Mouse (Mus musculus) intestine, postnatal 0 days (tissue): Measurements from ENCODE around the gene Bcas2. TPM values are rescaled to one million over a fixed set of nuclear protein-coding genes. Genes with fewer than 3 reads are reported as not detected.
"Not testable (repeated sequence)": the region's sequence is repeated elsewhere in the genome, so short reads cannot be mapped to it uniquely, and the experiment has no call there.

Source experiments
- ATAC-seq: fragments of 200-750 bp; cut with Nextera tagmentation; 2 replicates; pipeline ENCODE4 v1.8.0; 2017; ENCODE audit warnings: mild to moderate bottlenecking, moderate TSS enrichment, moderate library complexity
- H3K27ac ChIP-seq: fragments of 300-500 bp; sonication (generic); 2 replicates; pipeline ENCODE4 v1.5.1; 2014; ENCODE audit warnings: mild to moderate bottlenecking, low read depth, low read length, moderate library complexity
- H3K27me3 ChIP-seq: fragments of 300-500 bp; sonication (generic); replicated peaks from 2 replicates; pipeline ENCODE4 v1.6.1; 2014; ENCODE audit warnings: low read length, mixed read lengths; ENCODE audit not compliant: control insufficient read depth, insufficient read depth
- H3K36me3 ChIP-seq: fragments of 300-500 bp; sonication (generic); 2 replicates; pipeline ENCODE4 v1.6.1; 2014; ENCODE audit warnings: mild to moderate bottlenecking, moderate library complexity; ENCODE audit not compliant: control insufficient read depth, insufficient read depth
- H3K4me1 ChIP-seq: fragments of 300-500 bp; sonication (generic); replicated peaks from 2 replicates; pipeline ENCODE4 v1.6.1; 2014; ENCODE audit warnings: antibody characterized with exemption, low read length, mixed read lengths; ENCODE audit not compliant: control insufficient read depth, insufficient read depth
- H3K4me2 ChIP-seq: fragments of 300-500 bp; sonication (generic); replicated peaks from 2 replicates; pipeline ENCODE4 v1.6.1; 2014; ENCODE audit warnings: low read depth, mild to moderate bottlenecking, moderate library complexity
- H3K4me3 ChIP-seq: fragments of 300-500 bp; sonication (generic); 2 replicates; pipeline ENCODE4 v1.5.1; 2014; ENCODE audit warnings: low read depth, low read length
- H3K9ac ChIP-seq: fragments of 300-500 bp; sonication (generic); 2 replicates; pipeline ENCODE4 v1.6.1; 2014; ENCODE audit warnings: mild to moderate bottlenecking, low read depth, low read length
- H3K9me3 ChIP-seq: fragments of 300-500 bp; sonication (generic); 2 replicates; pipeline ENCODE4 v1.6.1; 2016; ENCODE audit warnings: mixed run types; ENCODE audit not compliant: control insufficient read depth
- CTCF ChIP-seq: sonication (generic); IDR thresholded peaks from 2 replicates; pipeline ENCODE4 v1.5.1; 2016; ENCODE audit warnings: low read depth, mild to moderate bottlenecking, control low read depth, antibody characterized with exemption, moderate library complexity
- WGBS: fragments of 180-500 bp; shearing (Covaris S2); extraction: QIAGEN DNeasy Blood & Tissue Kit; methylation state at CpG from one replicate; pipeline ENCODE4 v1.1.7; 2014; 5-methylcytosine and 5-hydroxymethylcytosine counted together
- polyA plus RNA-seq: library from polyadenylated mRNA; unstranded; fragments of >200 nt; fragmentation: Nextera tagmentation; extraction: Ambion mirVana; gene quantifications from 2 replicates; pipeline ENCODE4 v1.2.1, GENCODE M21; 2015

Bcas2 gene
- polyA plus RNA-seq, 1 experiment from 2014 or later: 88.7 TPM

DNA sequence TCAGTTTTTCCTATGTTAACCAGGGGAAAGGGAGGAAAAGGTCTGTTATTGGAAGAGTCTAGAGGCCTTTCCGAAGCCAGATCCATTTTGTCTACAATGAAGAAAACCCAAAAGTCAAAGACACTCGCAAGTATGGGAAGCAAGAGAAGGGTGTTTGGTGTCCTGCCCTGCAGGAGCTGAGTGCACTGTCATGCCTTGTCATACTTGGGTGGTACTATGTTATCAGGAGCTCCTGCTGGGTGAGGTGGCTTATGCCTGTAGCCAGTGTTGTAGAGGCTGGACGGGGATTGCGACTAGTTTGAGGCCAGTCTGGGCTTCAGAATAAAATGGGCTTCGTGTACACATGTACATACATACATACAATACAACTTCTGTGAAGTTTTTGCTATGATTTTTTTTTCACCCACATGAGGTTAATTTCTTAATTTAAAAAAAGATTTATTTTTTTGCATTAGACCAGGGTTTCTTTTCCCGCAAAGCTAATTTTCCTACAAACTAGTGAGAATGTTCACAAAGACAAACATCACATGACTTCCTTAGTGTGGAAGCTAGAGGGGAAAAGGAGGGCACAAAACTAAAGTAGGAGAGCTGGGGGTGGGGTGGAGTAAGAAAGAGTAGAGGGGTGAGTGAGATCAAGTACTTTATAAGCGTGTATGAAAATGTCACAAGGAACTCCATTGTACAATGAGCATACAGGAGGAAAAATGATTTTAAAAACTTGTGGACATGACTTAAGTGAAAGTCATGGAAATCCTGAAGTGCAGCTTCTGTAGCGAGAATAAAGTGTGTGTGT, 41.9 kb upstream of the Bcas2 start:
- H3K27me3 ChIP-seq: no peaks in the 10 kb centered on the region
- 74% methylated on average over 8 of the region's 8 CpGs for WGBS
- H3K9ac ChIP-seq: no peak overlapping the region
- no peaks in the 10 kb centered on the region for H3K9me3 ChIP-seq
- TF ChIP-seq CTCF: no peak
- no peaks in the 10 kb centered on the region for H3K36me3 ChIP-seq
- no peak overlapping the region for H3K4me2 ChIP-seq
- ATAC-seq: no peak
- no peak overlapping the region for H3K27ac ChIP-seq
- H3K4me3 ChIP-seq: no peak overlapping the region
- 0 out of 2 replicates have a peak, but pooled peaks cover 3% of the 10 kb centered on the region for H3K4me1 ChIP-seq

DNA sequence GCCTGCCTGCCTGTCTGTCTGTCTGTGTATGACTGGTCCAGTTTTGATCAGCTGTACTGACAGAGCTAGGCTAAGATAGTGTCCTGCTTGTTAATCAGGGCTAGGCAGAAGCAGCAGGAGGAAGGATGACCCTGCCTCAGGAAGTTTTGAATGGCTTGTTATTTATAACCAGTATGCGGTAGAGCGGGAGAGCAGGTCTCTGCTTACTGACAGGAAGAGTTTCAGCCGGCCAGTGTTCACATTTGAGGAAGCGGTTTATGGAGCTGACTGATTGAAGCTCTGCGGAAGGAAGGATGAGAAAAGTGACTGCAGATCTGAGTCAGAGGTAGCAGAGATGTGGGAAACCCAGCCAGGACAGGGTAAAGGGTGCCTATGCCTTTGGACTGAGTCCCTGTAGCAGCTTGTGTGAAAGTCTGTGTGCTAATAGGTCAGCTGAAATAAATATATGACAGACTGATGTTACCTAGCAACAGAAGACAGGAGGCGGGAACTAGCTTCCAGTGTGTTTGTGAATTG, 41.2 kb upstream of the Bcas2 start:
- 26% methylated on average over 6 of the region's 6 CpGs for WGBS
- no peak for TF ChIP-seq CTCF
- peak overlapping the region; percentile 14; the same call in 1 of the 2 replicates for H3K4me2 ChIP-seq
- H3K4me1 ChIP-seq: 0 out of 2 replicates have a peak, but pooled peaks cover 3% of the 10 kb centered on the region
- H3K27ac ChIP-seq: no peak overlapping the region
- H3K9ac ChIP-seq: no peak overlapping the region
- H3K27me3 ChIP-seq: no peaks in the 10 kb centered on the region
- H3K9me3 ChIP-seq: no peaks in the 10 kb centered on the region
- no peak for ATAC-seq
- no peaks in the 10 kb centered on the region for H3K36me3 ChIP-seq
- H3K4me3 ChIP-seq: no peak overlapping the region

- Histone ChIP-seq H3K4me2 (no peak overlapping the region), H3K36me3 (no peaks in the 10 kb centered on the region), H3K4me1 (0 out of 2 replicates have a peak, but pooled peaks cover 3% of the 10 kb centered on the region), H3K4me3 (no peak overlapping the region), H3K9me3 (no peaks in the 10 kb centered on the region), H3K9ac (no peak overlapping the region), H3K27me3 (no peaks in the 10 kb centered on the region), H3K27ac (no peak overlapping the region)
- 95% methylated on average over 10 of the region's 10 CpGs for WGBS
- TF ChIP-seq CTCF: no peak
- ATAC-seq: no peak
Observed at GRCm38 (mm10) chr3:103133098-103133497, 38.4 kb upstream of the Bcas2 start.

GRCm38 (mm10) chr3:103136414-103137077, 34.9 kb upstream of the Bcas2 start:
- 74% methylated on average over 4 of the region's 4 CpGs for WGBS
- no peaks in the 10 kb centered on the region for H3K27me3 ChIP-seq
- no peaks in the 10 kb centered on the region for H3K9me3 ChIP-seq
- H3K4me1 ChIP-seq: no peaks in the 10 kb centered on the region
- H3K4me2 ChIP-seq: no peak overlapping the region
- no peak for TF ChIP-seq CTCF
- no peak overlapping the region for H3K9ac ChIP-seq
- no peak overlapping the region for H3K4me3 ChIP-seq
- H3K36me3 ChIP-seq: no peaks in the 10 kb centered on the region
- ATAC-seq: no peak
- no peak overlapping the region for H3K27ac ChIP-seq

GRCm38 (mm10) chr3:103139047-103139446, 32.4 kb upstream of the Bcas2 start:
- H3K4me2 ChIP-seq: 0 out of 2 replicates have a peak overlapping the region, but pooled peaks have one; percentile 18
- H3K4me1 ChIP-seq: no peaks in the 10 kb centered on the region
- H3K27ac ChIP-seq: no peak overlapping the region
- H3K36me3 ChIP-seq: no peaks in the 10 kb centered on the region
- WGBS: 61% methylated on average over 8 of the region's 8 CpGs
- H3K9ac ChIP-seq: no peak overlapping the region
- H3K27me3 ChIP-seq: no peaks in the 10 kb centered on the region
- ATAC-seq: no peak
- H3K9me3 ChIP-seq: no peaks in the 10 kb centered on the region
- H3K4me3 ChIP-seq: no peak overlapping the region
- no peak for TF ChIP-seq CTCF

GRCm38 (mm10) chr3:103140095-103140838, 31.2 kb upstream of the Bcas2 start:
- WGBS: 47% methylated on average over 11 of the region's 11 CpGs
- H3K27me3 ChIP-seq, H3K4me1 ChIP-seq, H3K36me3 ChIP-seq, H3K27ac ChIP-seq, H3K4me3 ChIP-seq, H3K9me3 ChIP-seq, ATAC-seq, H3K9ac ChIP-seq: not testable (repeated sequence)
- peak overlapping the region; percentile 30; the same call in 1 of the 2 replicates for H3K4me2 ChIP-seq
